Mouse (Mus musculus) intestine, postnatal 0 days (tissue): ENCODE results near the gene Tmbim1. TPM values are rescaled to one million over a fixed set of nuclear protein-coding genes. Genes with fewer than 3 reads are reported as not detected.
A peak's percentile ranks its signal among the peaks of the same experiment; 100 is the strongest.
"Not testable (repeated sequence)": the region's sequence is repeated elsewhere in the genome, so short reads cannot be mapped to it uniquely, and the experiment has no call there.

Experiments used
- ATAC-seq: fragments of 200-750 bp; cut with Nextera tagmentation; 2 replicates; pipeline ENCODE4 v1.8.0; 2017; ENCODE audit warnings: mild to moderate bottlenecking, moderate TSS enrichment, moderate library complexity
- H3K27ac ChIP-seq: fragments of 300-500 bp; sonication (generic); 2 replicates; pipeline ENCODE4 v1.5.1; 2014; ENCODE audit warnings: mild to moderate bottlenecking, low read depth, low read length, moderate library complexity
- H3K27me3 ChIP-seq: fragments of 300-500 bp; sonication (generic); replicated peaks from 2 replicates; pipeline ENCODE4 v1.6.1; 2014; ENCODE audit warnings: low read length, mixed read lengths; ENCODE audit not compliant: control insufficient read depth, insufficient read depth
- H3K36me3 ChIP-seq: fragments of 300-500 bp; sonication (generic); 2 replicates; pipeline ENCODE4 v1.6.1; 2014; ENCODE audit warnings: mild to moderate bottlenecking, moderate library complexity; ENCODE audit not compliant: control insufficient read depth, insufficient read depth
- H3K4me1 ChIP-seq: fragments of 300-500 bp; sonication (generic); replicated peaks from 2 replicates; pipeline ENCODE4 v1.6.1; 2014; ENCODE audit warnings: antibody characterized with exemption, low read length, mixed read lengths; ENCODE audit not compliant: control insufficient read depth, insufficient read depth
- H3K4me2 ChIP-seq: fragments of 300-500 bp; sonication (generic); replicated peaks from 2 replicates; pipeline ENCODE4 v1.6.1; 2014; ENCODE audit warnings: low read depth, mild to moderate bottlenecking, moderate library complexity
- H3K4me3 ChIP-seq: fragments of 300-500 bp; sonication (generic); 2 replicates; pipeline ENCODE4 v1.5.1; 2014; ENCODE audit warnings: low read depth, low read length
- H3K9ac ChIP-seq: fragments of 300-500 bp; sonication (generic); 2 replicates; pipeline ENCODE4 v1.6.1; 2014; ENCODE audit warnings: mild to moderate bottlenecking, low read depth, low read length
- H3K9me3 ChIP-seq: fragments of 300-500 bp; sonication (generic); 2 replicates; pipeline ENCODE4 v1.6.1; 2016; ENCODE audit warnings: mixed run types; ENCODE audit not compliant: control insufficient read depth
- CTCF ChIP-seq: sonication (generic); IDR thresholded peaks from 2 replicates; pipeline ENCODE4 v1.5.1; 2016; ENCODE audit warnings: low read depth, mild to moderate bottlenecking, control low read depth, antibody characterized with exemption, moderate library complexity
- WGBS: fragments of 180-500 bp; shearing (Covaris S2); extraction: QIAGEN DNeasy Blood & Tissue Kit; methylation state at CpG from one replicate; pipeline ENCODE4 v1.1.7; 2014; 5-methylcytosine and 5-hydroxymethylcytosine counted together
- polyA plus RNA-seq: library from polyadenylated mRNA; unstranded; fragments of >200 nt; fragmentation: Nextera tagmentation; extraction: Ambion mirVana; gene quantifications from 2 replicates; pipeline ENCODE4 v1.2.1, GENCODE M21; 2015

Gene Tmbim1
- polyA plus RNA-seq, 1 experiment from 2014 or later, result 47.4 TPM

DNA sequence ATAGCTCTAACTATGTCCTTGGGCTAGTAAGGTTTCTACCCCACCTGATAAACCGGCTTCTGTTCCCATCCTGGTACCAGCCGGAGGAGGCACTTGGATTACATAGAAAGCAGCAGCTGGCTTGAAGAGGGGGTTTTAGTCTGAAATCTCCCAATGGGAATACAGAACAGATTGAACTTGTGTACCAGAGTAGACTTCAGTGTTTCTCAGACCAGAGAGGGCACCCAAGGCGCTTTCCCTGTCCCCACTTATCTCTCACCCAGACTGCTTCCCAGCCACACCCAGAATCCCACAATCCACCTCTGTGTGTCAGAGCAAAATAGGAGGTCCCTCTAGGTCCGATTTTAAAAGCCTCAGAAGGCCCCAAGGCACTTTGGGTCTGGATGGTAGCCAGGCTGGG, 17.1 kb downstream of the Tmbim1 start:
- Histone ChIP-seq H3K27ac (no peak overlapping the region), H3K36me3 (peaks cover 52% of the 10 kb centered on the region)

DNA sequence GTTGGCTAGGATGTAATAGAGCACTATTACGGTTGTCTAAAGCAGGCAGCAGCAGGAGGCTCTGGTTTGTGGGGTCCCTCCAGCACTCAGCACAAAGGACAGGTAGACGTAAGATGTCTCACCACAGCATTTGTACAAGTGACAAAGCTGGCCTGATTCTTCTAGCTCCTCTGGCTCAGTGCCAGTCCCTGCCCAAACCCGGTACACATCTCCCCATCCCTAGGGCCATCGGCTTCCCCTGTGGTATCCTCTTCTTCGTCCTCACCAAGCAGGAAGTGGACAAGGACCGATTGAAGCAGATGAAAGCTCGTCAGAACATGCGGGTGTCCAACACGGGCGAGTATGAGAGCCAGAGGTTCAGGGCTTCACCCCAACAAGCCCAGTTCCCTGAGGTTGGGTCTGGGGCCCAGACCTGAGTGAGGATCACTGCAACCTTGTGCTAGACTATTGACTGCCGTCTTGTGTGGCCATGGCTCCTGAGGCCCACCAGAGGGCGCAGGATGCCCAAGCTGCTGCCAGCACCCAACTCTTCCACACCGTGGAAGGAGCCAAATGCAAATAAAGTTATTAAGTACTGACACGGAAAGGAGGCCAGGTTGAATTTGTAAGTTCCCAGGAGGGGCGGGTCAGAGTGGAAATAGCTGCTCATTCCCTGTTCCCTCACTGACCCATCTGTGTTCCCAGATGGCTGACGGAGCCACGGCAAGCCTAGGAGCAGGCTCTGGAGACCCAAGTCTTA, 18.4 kb downstream of the Tmbim1 start:
- H3K9ac ChIP-seq, H3K4me2 ChIP-seq, H3K9me3 ChIP-seq, H3K4me1 ChIP-seq, H3K27ac ChIP-seq, H3K27me3 ChIP-seq, H3K4me3 ChIP-seq, ATAC-seq: not testable (repeated sequence)
- TF ChIP-seq CTCF, result peak; percentile 63
- WGBS, result 51% methylated on average over 15 of the region's 17 CpGs
- peaks cover 53% of the 10 kb centered on the region for H3K36me3 ChIP-seq

More for the DNA sequence above, 17.1 kb downstream of the Tmbim1 start:
- Histone ChIP-seq H3K9ac (no peak overlapping the region), H3K4me2 (no peak overlapping the region), H3K9me3 (no peaks in the 10 kb centered on the region), H3K27me3 (no peaks in the 10 kb centered on the region), H3K4me3 (no peak overlapping the region), H3K4me1 (peaks cover 4% of the 10 kb centered on the region; the same call in 1 of the 2 replicates)
- TF ChIP-seq CTCF, result no peak
- ATAC-seq, result no peak
- 59% methylated on average over 4 of the region's 4 CpGs for WGBS

DNA sequence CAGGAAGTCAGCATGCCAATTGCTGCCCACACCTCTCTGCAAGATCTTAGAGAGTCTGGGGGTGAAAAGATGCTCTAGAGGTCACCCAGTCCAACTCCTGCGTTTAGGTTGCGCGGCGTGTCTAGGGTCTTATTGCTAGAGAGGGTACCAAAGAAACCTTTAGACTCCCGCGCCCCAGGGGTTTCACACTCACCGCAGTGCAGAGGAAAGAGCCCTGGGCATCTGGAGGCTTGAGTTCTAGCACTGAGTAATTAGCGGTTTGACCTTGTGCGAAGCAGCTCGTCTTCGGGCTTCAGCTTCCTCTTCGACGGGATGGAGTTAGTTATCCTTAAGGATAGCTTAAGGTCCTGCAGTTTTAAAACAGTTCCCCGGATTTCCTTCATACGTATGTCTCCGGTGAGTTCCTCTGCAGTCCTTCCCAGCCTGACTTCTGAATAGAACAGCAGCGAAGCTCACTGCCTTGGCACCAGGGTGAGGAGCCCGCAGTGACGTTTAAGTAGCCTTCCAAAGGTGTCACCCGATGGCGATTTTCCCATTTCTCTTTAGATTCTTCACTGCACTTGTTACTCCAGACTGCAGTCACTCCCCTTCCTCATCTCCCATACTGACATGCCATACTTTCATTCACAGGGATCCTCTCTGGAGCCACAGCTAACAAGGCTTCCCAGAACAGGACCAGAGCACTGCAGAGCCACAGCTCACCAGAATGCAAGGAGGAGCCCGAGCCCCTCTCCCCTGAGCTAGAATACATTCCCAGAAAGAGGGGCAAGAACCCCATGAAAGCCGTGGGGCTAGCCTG, 20.0 kb downstream of the Tmbim1 start:
- Histone ChIP-seq H3K36me3 (peaks cover 53% of the 10 kb centered on the region), H3K4me3 (peak overlapping the region; percentile 74), H3K27ac (peak overlapping the region; percentile 35; the same call in 1 of the 2 replicates), H3K9ac (peak overlapping the region; percentile 51; the same call in 1 of the 2 replicates), H3K4me1 (peaks cover 4% of the 10 kb centered on the region; the same call in 1 of the 2 replicates), H3K27me3 (no peaks in the 10 kb centered on the region), H3K9me3 (no peaks in the 10 kb centered on the region), H3K4me2 (peak overlapping the region; percentile 86)
- no peak for TF ChIP-seq CTCF
- WGBS, result 3% methylated on average over 23 of the region's 23 CpGs
- ATAC-seq, result 0 out of 2 replicates have a peak, but pooled peaks have one; percentile 0

DNA sequence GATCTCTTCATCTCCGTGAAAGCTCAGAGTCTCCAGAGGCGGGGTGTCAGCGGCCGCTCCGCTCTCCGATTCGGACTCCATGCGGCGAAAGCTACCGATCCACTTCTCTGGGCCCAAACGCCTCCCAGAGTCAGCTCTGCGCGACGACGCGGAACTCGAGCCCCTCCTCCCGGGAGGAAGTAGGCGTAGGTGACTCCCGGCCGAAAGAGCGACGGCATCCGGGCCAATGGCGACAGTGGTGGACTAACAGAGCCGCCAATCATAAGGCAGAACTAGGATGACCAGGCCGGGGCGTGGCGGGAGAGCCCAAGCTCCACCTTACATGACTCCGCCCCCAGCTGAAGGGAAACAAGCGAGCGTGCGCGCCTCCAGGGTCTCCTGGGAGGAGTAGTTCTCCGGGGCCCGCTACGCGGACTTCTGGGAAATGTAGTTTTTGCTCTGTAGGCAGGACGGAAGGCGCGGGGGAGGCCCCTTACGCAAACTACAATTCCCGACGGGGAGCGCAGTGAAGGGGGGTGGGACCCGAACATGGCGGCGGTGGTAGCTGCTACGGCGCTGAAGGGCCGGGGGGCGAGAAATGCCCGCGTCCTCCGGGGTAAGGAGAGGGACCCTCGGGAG, 20.8 kb downstream of the Tmbim1 start, which contains the start of the genes Aamp and Pnkd:
Aamp (minus strand) TSS at position 196 of the 618 bp plus-strand sequence.
Pnkd (plus strand) TSS at position 388 of the 618 bp plus-strand sequence.
- peaks cover 52% of the 10 kb centered on the region for H3K36me3 ChIP-seq
- peak within 1 kb of the TSS; percentile 76 for H3K4me3 ChIP-seq
- peak within 1 kb of the TSS; percentile 60 for H3K9ac ChIP-seq
- peaks cover 4% of the 10 kb centered on the region; the same call in 1 of the 2 replicates for H3K4me1 ChIP-seq
- peak; percentile 97 for ATAC-seq
- H3K4me2 ChIP-seq, result peak within 1 kb of the TSS; percentile 86
- no peaks in the 10 kb centered on the region for H3K9me3 ChIP-seq
- H3K27me3 ChIP-seq, result no peaks in the 10 kb centered on the region
- WGBS, result under 1% methylated on average over 56 of the region's 56 CpGs
- H3K27ac ChIP-seq, result peak within 1 kb of the TSS; percentile 89
- TF ChIP-seq CTCF, result peak; percentile 56

DNA sequence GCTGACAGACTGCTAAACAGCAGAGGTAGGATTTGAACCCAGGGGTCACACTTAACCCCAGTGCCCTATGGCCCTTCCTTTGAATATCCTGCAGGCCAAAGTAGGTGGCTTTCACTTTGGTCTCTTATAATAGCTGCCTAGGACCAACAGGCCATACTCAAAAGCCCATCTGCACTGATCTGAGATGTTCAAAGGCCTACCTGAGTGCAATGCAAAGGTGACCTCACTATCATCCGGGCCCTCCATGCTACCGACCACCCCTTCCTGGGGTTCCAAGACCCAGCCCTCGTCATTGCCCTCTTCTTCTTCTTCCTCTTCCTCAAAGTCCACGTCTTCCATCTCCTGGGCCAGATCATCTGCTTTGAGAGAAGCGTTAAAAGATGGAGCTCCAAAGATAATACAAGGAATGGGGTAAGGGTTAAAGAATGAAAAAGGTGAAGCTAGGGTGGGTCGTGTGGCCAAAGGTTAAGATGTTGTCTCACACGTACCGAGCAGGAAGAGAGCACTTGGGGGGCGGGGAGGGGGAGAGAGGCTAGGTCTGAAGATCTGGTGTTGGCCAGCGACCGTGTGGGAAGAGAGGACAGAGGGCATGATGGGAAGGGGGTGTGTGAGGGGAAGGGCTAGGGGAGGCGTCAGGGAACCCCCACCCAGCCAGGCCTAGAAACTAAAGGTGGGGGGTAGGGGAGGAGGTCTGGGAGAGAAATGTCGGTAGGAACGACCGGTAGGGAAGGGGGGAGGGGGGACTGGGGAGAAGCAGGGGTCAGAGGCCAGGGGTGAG, 21.5 kb downstream of the Tmbim1 start:
- TF ChIP-seq CTCF, result no peak
- Histone ChIP-seq H3K4me3 (peak overlapping the region; percentile 76), H3K36me3 (peaks cover 46% of the 10 kb centered on the region), H3K4me1 (peaks cover 4% of the 10 kb centered on the region; the same call in 1 of the 2 replicates), H3K9ac (peak overlapping the region; percentile 60), H3K27me3 (no peaks in the 10 kb centered on the region), H3K27ac (peak overlapping the region; percentile 89), H3K4me2 (peak overlapping the region; percentile 81), H3K9me3 (no peaks in the 10 kb centered on the region)
- 8% methylated on average over 15 of the region's 15 CpGs for WGBS
- peak; percentile 9 for ATAC-seq
